Mouse (Mus musculus) heart, postnatal 0 days (tissue): ENCODE data around the gene Adra2b. TPM values are rescaled to one million over a fixed set of nuclear protein-coding genes. Genes with fewer than 3 reads are reported as not detected.

ENCODE experiments used
- ATAC-seq: fragments of 200-750 bp; cut with Nextera tagmentation; 2 replicates; pipeline ENCODE4 v1.8.0; 2017; ENCODE audit warnings: low read depth, moderate number of reproducible peaks, moderate library complexity; ENCODE audit not compliant: insufficient read depth
- DNase-seq: peaks from one replicate; pipeline ENCODE4 v3.0.0-alpha.2; 2016; ENCODE audit warnings: low spot score
- H3K27ac ChIP-seq: fragments of 300-500 bp; sonication (generic); 2 replicates; pipeline ENCODE4 v1.5.1; 2014; ENCODE audit warnings: low read depth, mild to moderate bottlenecking
- H3K27me3 ChIP-seq: fragments of 300-500 bp; sonication (generic); 2 replicates; pipeline ENCODE4 v1.6.1; 2014; ENCODE audit warnings: low read length, mixed read lengths; ENCODE audit not compliant: control insufficient read depth, insufficient read depth
- H3K36me3 ChIP-seq: fragments of 300-500 bp; sonication (generic); replicated peaks from 2 replicates; pipeline ENCODE4 v1.6.1; 2014; ENCODE audit warnings: low read length, mixed read lengths; ENCODE audit not compliant: control insufficient read depth, insufficient read depth
- H3K4me1 ChIP-seq: fragments of 300-500 bp; sonication (generic); 2 replicates; pipeline ENCODE4 v1.6.1; 2014; ENCODE audit warnings: antibody characterized with exemption; ENCODE audit not compliant: control insufficient read depth, insufficient read depth
- H3K4me2 ChIP-seq: fragments of 300-500 bp; sonication (generic); 2 replicates; pipeline ENCODE4 v1.6.1; 2014; ENCODE audit warnings: low read depth, mild to moderate bottlenecking, low read length, moderate library complexity
- H3K4me3 ChIP-seq: fragments of 300-500 bp; sonication (generic); 2 replicates; pipeline ENCODE4 v1.5.1; 2014; ENCODE audit warnings: low read depth, low read length
- H3K9ac ChIP-seq: fragments of 300-500 bp; sonication (generic); replicated peaks from 2 replicates; pipeline ENCODE4 v1.6.1; 2014; ENCODE audit warnings: low read depth, low read length, mixed read lengths
- H3K9me3 ChIP-seq: fragments of 300-500 bp; sonication (generic); replicated peaks from 2 replicates; pipeline ENCODE4 v1.6.1; 2016; ENCODE audit warnings: low read length; ENCODE audit not compliant: control insufficient read depth
- CTCF ChIP-seq: IDR thresholded peaks from 2 replicates; pipeline ENCODE4 v1.5.1; 2016; ENCODE audit warnings: antibody characterized with exemption, control low read depth, low read depth
- EP300 ChIP-seq: IDR thresholded peaks from 2 replicates; pipeline ENCODE4 v1.6.1; 2016; ENCODE audit warnings: antibody characterized with exemption, low read depth
- WGBS: fragments of 180-500 bp; shearing (Covaris S2); extraction: QIAGEN DNeasy Blood & Tissue Kit; methylation state at CpG from one replicate; pipeline ENCODE4 v1.1.7; 2014; 5-methylcytosine and 5-hydroxymethylcytosine counted together
- polyA plus RNA-seq: library from polyadenylated mRNA; unstranded; fragments of >200 nt; fragmentation: Nextera tagmentation; extraction: Ambion mirVana; gene quantifications from 2 replicates; pipeline ENCODE4 v1.2.1, GENCODE M21; 2015
- total RNA-seq: library from RNA; depleted of rRNA; stranded (reverse); fragments of >200 nt; gene quantifications from 2 replicates; pipeline ENCODE4 v1.2.3, GENCODE M21; 2014; ENCODE audit warnings: low replicate concordance

Gene Adra2b
- total and polyA plus RNA-seq, 2 experiments from 2014 or later: 0.67 to 1.1 TPM

DNA sequence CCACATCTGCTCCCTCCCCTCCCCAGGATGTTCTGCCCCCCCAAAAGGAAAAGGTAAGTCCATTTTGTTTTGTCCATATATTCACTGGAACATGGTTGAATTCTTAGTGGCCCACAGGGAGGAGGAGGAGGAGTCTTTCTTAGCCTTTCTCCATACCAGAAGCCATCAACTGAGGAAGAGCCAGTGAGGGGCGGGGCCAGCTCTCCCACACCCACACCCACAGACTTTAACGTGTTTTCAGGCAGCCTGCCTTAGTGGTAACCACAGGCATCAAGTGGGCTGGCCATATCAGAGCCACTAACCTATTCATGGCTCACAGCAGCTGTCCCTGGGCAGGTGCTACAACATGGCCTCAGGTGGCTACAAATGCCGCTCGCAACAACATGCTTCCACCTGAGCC is 24.2 kb upstream of the Adra2b start:
- no peaks in the 10 kb centered on the region for H3K9me3 ChIP-seq
- DNase-seq (no peak), ATAC-seq (no peak)
- WGBS: 60% methylated on average over 4 of the region's 4 CpGs
- no peaks in the 10 kb centered on the region for H3K4me1 ChIP-seq
- H3K27ac ChIP-seq: no peak overlapping the region
- H3K4me2 ChIP-seq: no peak overlapping the region
- no peaks in the 10 kb centered on the region for H3K36me3 ChIP-seq
- H3K4me3 ChIP-seq: no peak overlapping the region
- no peak overlapping the region for H3K9ac ChIP-seq
- H3K27me3 ChIP-seq: peaks cover 16% of the 10 kb centered on the region
- no peak for TF ChIP-seq CTCF
- no peak for TF ChIP-seq EP300

DNA sequence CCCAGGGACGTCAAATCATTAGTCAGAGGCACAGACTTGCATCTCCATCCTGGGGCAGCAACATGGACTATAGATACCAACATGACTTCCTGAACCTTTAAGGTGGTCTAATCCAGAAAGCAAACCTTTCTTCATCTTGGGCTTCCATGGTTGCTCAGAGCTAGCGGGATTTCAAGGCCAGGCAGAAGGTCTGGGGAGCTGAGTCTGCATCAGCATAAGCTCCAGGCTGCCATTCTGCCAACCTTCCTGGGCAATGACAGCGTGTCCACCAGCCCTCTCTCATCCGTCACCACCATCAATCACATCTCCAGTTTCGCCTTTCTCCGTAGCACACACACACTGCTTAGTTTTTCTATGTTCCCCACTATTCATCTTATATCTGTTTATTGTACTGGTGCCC is 23.7 kb upstream of the Adra2b start:
- H3K4me3 ChIP-seq: no peak overlapping the region
- H3K9me3 ChIP-seq: no peaks in the 10 kb centered on the region
- no peak overlapping the region for H3K4me2 ChIP-seq
- no peak overlapping the region for H3K9ac ChIP-seq
- peaks cover 16% of the 10 kb centered on the region for H3K27me3 ChIP-seq
- ATAC-seq (no peak), DNase-seq (no peak)
- H3K36me3 ChIP-seq: no peaks in the 10 kb centered on the region
- H3K27ac ChIP-seq: no peak overlapping the region
- no peak for TF ChIP-seq CTCF
- TF ChIP-seq EP300: no peak
- H3K4me1 ChIP-seq: no peaks in the 10 kb centered on the region
- WGBS: 65% methylated on average over 6 of the region's 6 CpGs

DNA sequence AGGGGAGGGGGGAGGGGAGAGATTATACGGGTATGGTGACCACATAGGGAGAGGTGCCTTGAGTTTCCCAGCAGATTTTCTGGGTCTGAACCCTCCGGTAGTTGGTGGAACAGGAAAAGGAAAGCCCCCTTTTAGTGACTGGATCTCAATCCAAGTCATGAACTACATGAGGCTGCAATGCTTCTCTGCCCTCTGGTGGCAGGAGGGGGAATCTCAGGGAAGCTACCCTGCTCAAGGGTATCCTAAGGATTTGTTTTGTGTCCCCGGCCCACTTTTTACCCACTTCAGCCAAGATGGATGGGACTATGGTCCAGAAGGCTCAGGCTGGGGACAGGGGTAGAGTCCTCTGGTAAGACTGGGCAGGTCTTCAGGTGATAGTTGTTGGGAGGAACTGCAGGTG is 21.8 kb upstream of the Adra2b start:
- no peak overlapping the region for H3K4me3 ChIP-seq
- DNase-seq: no peak

DNA sequence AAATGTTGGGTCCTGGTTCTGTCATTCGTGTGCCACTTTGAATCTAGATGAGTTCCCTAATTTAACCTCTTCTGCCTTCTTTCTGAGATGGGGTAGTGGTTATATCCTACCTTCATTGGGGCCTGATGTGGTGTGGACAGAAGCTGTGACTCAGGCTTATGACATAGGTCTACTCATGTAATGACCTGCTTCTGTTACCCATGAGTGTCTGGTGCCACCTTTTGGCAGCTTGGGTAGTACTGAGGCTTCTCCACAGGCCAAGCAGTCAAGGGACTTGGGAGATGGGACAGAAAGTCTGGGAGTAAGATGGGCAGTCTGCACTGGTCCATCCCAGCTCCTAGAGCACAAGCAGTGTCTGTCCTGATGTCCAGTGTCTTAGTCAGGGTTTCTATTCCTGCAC is 16.7 kb upstream of the Adra2b start:
- H3K27ac ChIP-seq: no peak overlapping the region
- no peaks in the 10 kb centered on the region for H3K36me3 ChIP-seq
- ATAC-seq (no peak; the same call in 1 of the 2 replicates), DNase-seq (no peak)
- TF ChIP-seq CTCF (peak; percentile 42), EP300 (no peak)
- H3K27me3 ChIP-seq: peaks cover 4% of the 10 kb centered on the region; the same call in 1 of the 2 replicates
- H3K4me2 ChIP-seq: no peak overlapping the region
- H3K4me1 ChIP-seq: no peaks in the 10 kb centered on the region
- WGBS: 51% methylated on average over 1 of the region's 1 CpGs
- H3K4me3 ChIP-seq: no peak overlapping the region
- H3K9me3 ChIP-seq: no peaks in the 10 kb centered on the region
- no peak overlapping the region for H3K9ac ChIP-seq

More for the DNA sequence above, 21.8 kb upstream of the Adra2b start:
- 2% methylated on average over 3 of the region's 3 CpGs for WGBS
- H3K4me2 ChIP-seq: no peak overlapping the region
- no peak overlapping the region for H3K27ac ChIP-seq
- H3K9ac ChIP-seq: no peak overlapping the region
- ATAC-seq: peak; percentile 10; the same call in 1 of the 2 replicates
- TF ChIP-seq CTCF (peak; percentile 89), EP300 (no peak)
- no peaks in the 10 kb centered on the region for H3K36me3 ChIP-seq
- H3K27me3 ChIP-seq: peaks cover 12% of the 10 kb centered on the region
- H3K9me3 ChIP-seq: no peaks in the 10 kb centered on the region
- H3K4me1 ChIP-seq: no peaks in the 10 kb centered on the region

DNA sequence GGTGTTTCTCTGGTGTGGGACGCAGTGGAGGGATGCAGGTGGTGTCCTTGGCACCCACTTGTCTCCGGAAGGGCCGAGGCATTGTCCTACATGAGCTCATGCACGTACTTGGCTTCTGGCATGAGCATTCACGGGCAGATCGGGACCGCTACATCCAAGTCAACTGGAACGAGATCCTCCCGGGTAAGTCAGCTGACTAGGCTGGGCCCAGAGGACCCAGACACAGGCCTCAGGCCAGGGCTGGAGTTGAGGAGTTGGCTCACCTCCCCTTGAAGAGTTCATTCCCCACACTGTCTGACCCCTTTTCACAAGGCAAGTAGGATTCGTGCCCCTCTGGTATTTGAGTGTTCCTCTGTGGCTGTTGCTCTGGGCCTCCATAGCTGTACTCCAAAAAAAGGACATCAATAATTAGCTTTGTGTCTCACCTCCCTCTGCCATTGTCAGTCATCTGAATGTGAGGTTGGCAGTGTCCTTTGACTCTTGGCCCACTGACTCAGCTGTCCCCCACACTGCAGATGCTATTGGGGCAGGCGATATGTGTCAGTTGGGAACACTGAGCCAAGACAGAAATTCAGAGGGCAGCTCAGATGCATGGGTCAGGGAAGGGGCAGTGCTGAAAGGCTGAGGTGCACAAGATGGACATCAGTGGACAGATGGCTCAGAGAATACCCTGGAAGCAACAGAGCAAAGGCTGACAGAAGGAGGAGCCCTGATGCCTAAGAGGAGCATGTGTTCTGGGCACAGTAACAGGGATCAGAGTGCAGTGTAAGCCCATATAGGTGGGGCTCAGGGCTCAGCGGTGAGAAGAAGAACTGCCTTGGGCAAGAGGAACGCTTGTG is 15.6 kb upstream of the Adra2b start:
- ATAC-seq (no peak), DNase-seq (no peak)
- 70% methylated on average over 13 of the region's 13 CpGs for WGBS
- Histone ChIP-seq H3K9ac (no peak overlapping the region), H3K4me3 (no peak overlapping the region), H3K27me3 (peaks cover under 1% of the 10 kb centered on the region; the same call in 1 of the 2 replicates), H3K36me3 (no peaks in the 10 kb centered on the region), H3K27ac (no peak overlapping the region), H3K4me1 (no peaks in the 10 kb centered on the region), H3K9me3 (no peaks in the 10 kb centered on the region), H3K4me2 (no peak overlapping the region)
- TF ChIP-seq CTCF (no peak), EP300 (no peak)
